Mouse (Mus musculus): ENCODE data around the gene Kcnj2. TPM values are rescaled to one million over a fixed set of nuclear protein-coding genes. Genes with fewer than 3 reads are reported as not detected.

Gene Kcnj2
- polyA plus RNA-seq, 1 experiment from 2014 or later = 0.23 TPM

DNA sequence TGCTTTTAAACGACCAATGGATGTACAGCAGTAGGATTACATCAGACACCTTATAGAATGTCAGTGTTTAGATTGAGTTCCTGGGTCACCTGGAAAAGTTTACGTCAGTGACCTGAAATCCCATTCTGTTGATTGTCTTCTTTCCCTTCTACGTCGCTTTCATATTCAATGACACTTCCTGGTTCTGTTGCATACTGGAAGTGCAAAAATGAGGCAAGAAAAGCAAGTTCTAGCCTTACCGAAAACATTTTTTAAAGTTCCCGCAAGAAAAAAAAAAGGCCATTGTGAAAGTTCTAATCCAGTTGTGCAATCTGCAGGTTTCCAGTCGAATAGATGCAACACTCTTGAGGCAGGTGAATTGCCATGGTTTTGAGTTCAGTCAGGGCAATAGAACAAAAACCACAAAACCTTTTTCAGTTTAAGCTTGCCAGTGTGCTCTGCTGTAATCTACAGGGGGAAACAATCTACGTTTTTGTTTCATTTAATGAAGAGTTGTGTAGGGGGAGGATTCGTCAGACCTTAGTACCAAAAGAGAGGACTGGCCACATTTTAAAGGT, 35.7 kb downstream of the Kcnj2 start:
- no peak overlapping the region for H3K4me2 ChIP-seq (ENCODE audit: low read length)
- H3K27me3 ChIP-seq (replicated peaks; ENCODE audit: control insufficient read depth, insufficient read depth, low read length) = no peaks in the 10 kb centered on the region
- no peaks in the 10 kb centered on the region for H3K9me3 ChIP-seq (replicated peaks; ENCODE audit: control insufficient read depth, low read length)
- no peaks in the 10 kb centered on the region for H3K36me3 ChIP-seq (ENCODE audit: control insufficient read depth, insufficient read depth, low read length)
- DNase-seq (ENCODE audit: low spot score) = no peak
- H3K27ac ChIP-seq (ENCODE audit: low read depth, low read length) = no peak overlapping the region
- ATAC-seq = no peak
- H3K9ac ChIP-seq (ENCODE audit: low read length) = no peak overlapping the region
- no peaks in the 10 kb centered on the region for H3K4me1 ChIP-seq (ENCODE audit: control insufficient read depth, insufficient read depth, low read length)
- no peak overlapping the region for H3K4me3 ChIP-seq (ENCODE audit: low read depth, low read length)
- WGBS = 81% methylated on average over 9 of the region's 9 CpGs

DNA sequence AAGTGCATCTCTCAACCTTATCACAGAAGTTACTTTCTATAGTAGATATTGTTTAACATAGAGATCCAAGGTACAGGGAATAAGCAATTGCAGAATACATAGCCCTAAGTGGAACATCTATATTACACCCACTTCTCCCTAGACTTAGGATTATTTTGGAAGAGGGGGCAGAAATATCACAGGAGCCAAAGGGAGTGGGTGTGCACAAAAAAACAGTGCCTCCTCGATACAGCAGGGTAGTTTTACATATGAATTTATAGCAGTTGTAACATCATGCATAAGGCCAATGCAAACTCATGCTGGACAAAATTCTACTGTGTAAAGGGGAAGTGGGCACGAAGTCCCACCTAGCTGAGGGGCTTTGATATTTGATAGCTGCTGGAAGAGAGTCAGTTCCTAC, 38.5 kb downstream of the Kcnj2 start:
- Histone ChIP-seq H3K9me3 (replicated peaks; ENCODE audit: control insufficient read depth, low read length) (no peaks in the 10 kb centered on the region), H3K36me3 (ENCODE audit: control insufficient read depth, insufficient read depth, low read length) (no peaks in the 10 kb centered on the region), H3K4me2 (ENCODE audit: low read length) (no peak overlapping the region), H3K4me3 (ENCODE audit: low read depth, low read length) (no peak overlapping the region), H3K27me3 (replicated peaks; ENCODE audit: control insufficient read depth, insufficient read depth, low read length) (no peaks in the 10 kb centered on the region), H3K27ac (ENCODE audit: low read depth, low read length) (no peak overlapping the region), H3K4me1 (ENCODE audit: control insufficient read depth, insufficient read depth, low read length) (no peaks in the 10 kb centered on the region), H3K9ac (ENCODE audit: low read length) (no peak overlapping the region)
- DNase-seq (ENCODE audit: low spot score) (no peak), ATAC-seq (no peak)
- 69% methylated on average over 2 of the region's 2 CpGs for WGBS

DNA sequence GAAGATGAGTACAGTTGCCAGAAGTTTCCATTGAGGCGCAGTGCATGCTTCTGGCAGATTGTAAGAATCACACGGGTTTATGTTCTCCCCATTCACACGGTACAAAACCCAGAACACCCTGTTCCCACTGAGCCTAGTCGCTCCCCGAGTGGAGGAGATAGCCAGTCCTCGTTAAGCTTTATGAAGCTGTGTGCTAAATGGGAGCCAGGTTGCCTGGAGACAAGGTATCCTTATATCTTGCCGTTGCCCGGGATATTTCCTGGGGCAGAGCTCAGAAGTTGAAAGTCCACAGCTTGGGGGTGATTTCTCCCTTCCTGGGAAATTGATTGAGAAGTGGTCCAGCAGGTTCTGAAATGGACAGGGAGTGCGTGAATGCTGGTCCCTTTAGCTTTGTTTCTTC, 42.2 kb downstream of the Kcnj2 start:
- H3K4me3 ChIP-seq (ENCODE audit: low read depth, low read length) = no peak overlapping the region
- WGBS = 44% methylated on average over 9 of the region's 9 CpGs
- no peaks in the 10 kb centered on the region for H3K4me1 ChIP-seq (ENCODE audit: control insufficient read depth, insufficient read depth, low read length)
- DNase-seq (ENCODE audit: low spot score) = no peak
- H3K36me3 ChIP-seq (ENCODE audit: control insufficient read depth, insufficient read depth, low read length) = no peaks in the 10 kb centered on the region
- H3K27ac ChIP-seq (ENCODE audit: low read depth, low read length) = no peak overlapping the region
- H3K27me3 ChIP-seq (replicated peaks; ENCODE audit: control insufficient read depth, insufficient read depth, low read length) = no peaks in the 10 kb centered on the region
- no peak overlapping the region for H3K4me2 ChIP-seq (ENCODE audit: low read length)
- H3K9ac ChIP-seq (ENCODE audit: low read length) = no peak overlapping the region
- ATAC-seq = no peak
- H3K9me3 ChIP-seq (replicated peaks; ENCODE audit: control insufficient read depth, low read length) = no peaks in the 10 kb centered on the region

DNA sequence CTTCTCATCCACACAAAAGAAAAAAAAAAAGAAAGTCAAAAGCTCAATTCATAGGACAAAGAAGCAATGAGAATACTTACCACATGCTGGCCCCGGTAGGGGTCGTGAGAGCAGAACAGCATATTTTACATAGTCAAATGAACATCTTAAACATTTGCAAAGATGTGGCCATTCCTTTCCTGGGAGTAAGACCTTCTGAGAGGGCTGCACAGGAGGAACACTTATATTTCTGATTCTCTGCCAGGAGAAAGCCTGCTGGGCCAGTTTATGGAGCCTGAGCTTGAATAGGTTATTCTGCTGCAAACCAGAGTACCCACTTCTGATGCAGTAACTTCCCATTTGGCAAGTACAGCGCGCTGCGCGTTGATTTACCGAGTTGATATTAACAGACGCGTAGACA, 55.5 kb downstream of the Kcnj2 start:
- H3K27ac ChIP-seq (ENCODE audit: low read depth, low read length) = no peak overlapping the region
- no peaks in the 10 kb centered on the region for H3K9me3 ChIP-seq (replicated peaks; ENCODE audit: control insufficient read depth, low read length)
- no peak overlapping the region for H3K9ac ChIP-seq (ENCODE audit: low read length)
- no peaks in the 10 kb centered on the region for H3K36me3 ChIP-seq (ENCODE audit: control insufficient read depth, insufficient read depth, low read length)
- peaks cover 2% of the 10 kb centered on the region; the same call in 1 of the 2 replicates for H3K4me1 ChIP-seq (ENCODE audit: control insufficient read depth, insufficient read depth, low read length)
- no peaks in the 10 kb centered on the region for H3K27me3 ChIP-seq (replicated peaks; ENCODE audit: control insufficient read depth, insufficient read depth, low read length)
- DNase-seq (ENCODE audit: low spot score) = no peak
- WGBS = 65% methylated on average over 9 of the region's 9 CpGs
- no peak overlapping the region for H3K4me2 ChIP-seq (ENCODE audit: low read length)
- ATAC-seq = no peak
- H3K4me3 ChIP-seq (ENCODE audit: low read depth, low read length) = no peak overlapping the region

DNA sequence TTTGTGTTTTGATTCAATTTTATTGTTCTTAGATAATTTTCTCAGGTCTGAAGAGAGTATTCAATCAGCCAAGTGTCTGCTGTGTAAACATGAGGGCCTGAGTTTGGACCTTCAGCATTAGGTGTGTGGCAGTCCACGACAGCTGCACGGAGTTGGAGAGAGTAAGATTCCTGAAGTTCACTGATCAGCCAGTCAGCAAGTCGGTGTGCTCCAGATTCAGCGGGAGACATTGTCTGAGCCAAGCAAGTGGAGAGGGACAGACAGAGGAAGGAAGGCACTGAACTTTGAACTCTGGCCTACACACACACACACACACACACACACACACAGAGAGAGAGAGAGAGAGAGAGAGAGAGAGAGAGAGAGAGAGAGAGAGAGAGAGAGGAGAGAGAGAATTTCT, 57.4 kb downstream of the Kcnj2 start:
- no peak overlapping the region for H3K4me3 ChIP-seq (ENCODE audit: low read depth, low read length)
- DNase-seq (ENCODE audit: low spot score) (no peak), ATAC-seq (no peak)
- 74% methylated on average over 4 of the region's 4 CpGs for WGBS
- H3K9ac ChIP-seq (ENCODE audit: low read length) = no peak overlapping the region
- no peaks in the 10 kb centered on the region for H3K9me3 ChIP-seq (replicated peaks; ENCODE audit: control insufficient read depth, low read length)
- H3K27me3 ChIP-seq (replicated peaks; ENCODE audit: control insufficient read depth, insufficient read depth, low read length) = no peaks in the 10 kb centered on the region
- H3K36me3 ChIP-seq (ENCODE audit: control insufficient read depth, insufficient read depth, low read length) = no peaks in the 10 kb centered on the region
- H3K4me2 ChIP-seq (ENCODE audit: low read length) = no peak overlapping the region
- peaks cover 2% of the 10 kb centered on the region; the same call in 1 of the 2 replicates for H3K4me1 ChIP-seq (ENCODE audit: control insufficient read depth, insufficient read depth, low read length)
- no peak overlapping the region for H3K27ac ChIP-seq (ENCODE audit: low read depth, low read length)

DNA sequence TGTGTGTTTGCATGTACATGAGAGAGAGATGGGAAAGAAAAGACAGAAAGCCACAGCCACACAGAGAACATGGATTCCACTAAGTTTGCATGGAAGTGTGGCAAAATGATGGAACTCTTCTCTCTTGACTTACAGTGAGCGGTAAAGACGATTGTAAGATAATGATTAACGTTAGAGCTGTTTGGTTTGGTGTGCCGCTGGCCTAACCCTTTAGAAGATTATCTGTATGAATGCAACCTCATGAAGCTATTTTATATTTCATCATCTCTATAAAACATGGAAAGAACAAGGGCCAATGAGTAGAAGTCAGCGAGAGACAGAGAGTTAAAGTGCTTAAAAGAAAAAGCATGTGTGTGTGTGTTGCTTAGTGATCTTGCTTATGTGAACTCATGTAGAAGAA, 60.0 kb downstream of the Kcnj2 start:
- 95% methylated on average over 5 of the region's 5 CpGs for WGBS
- no peaks in the 10 kb centered on the region for H3K27me3 ChIP-seq (replicated peaks; ENCODE audit: control insufficient read depth, insufficient read depth, low read length)
- no peaks in the 10 kb centered on the region for H3K36me3 ChIP-seq (ENCODE audit: control insufficient read depth, insufficient read depth, low read length)
- H3K4me2 ChIP-seq (ENCODE audit: low read length) = no peak overlapping the region
- peaks cover 2% of the 10 kb centered on the region; the same call in 1 of the 2 replicates for H3K4me1 ChIP-seq (ENCODE audit: control insufficient read depth, insufficient read depth, low read length)
- ATAC-seq = no peak
- H3K9me3 ChIP-seq (replicated peaks; ENCODE audit: control insufficient read depth, low read length) = no peaks in the 10 kb centered on the region
- DNase-seq (ENCODE audit: low spot score) = no peak
- H3K9ac ChIP-seq (ENCODE audit: low read length) = no peak overlapping the region
- no peak overlapping the region for H3K27ac ChIP-seq (ENCODE audit: low read depth, low read length)
- H3K4me3 ChIP-seq (ENCODE audit: low read depth, low read length) = no peak overlapping the region

Other genes starting within 250 kb of the Kcnj2 start
- 0.14 TPM in 1 of 2 replicates, not detected in the other for gene Kcnj16, start 98.1 kb upstream of the Kcnj2 start, polyA plus RNA-seq (2014; fragmentation: Nextera tagmentation; extraction: Ambion mirVana)

Data from forebrain, embryonic 14.5 days (tissue).